Mouse (Mus musculus): ENCODE results near the gene Gcn1l1. TPM values are rescaled to one million over a fixed set of nuclear protein-coding genes. Genes with fewer than 3 reads are reported as not detected.
A peak's percentile ranks its signal among the peaks of the same experiment; 100 is the strongest.

Gcn1l1 gene
- polyA plus RNA-seq, 1 experiment = 42.2 TPM

DNA sequence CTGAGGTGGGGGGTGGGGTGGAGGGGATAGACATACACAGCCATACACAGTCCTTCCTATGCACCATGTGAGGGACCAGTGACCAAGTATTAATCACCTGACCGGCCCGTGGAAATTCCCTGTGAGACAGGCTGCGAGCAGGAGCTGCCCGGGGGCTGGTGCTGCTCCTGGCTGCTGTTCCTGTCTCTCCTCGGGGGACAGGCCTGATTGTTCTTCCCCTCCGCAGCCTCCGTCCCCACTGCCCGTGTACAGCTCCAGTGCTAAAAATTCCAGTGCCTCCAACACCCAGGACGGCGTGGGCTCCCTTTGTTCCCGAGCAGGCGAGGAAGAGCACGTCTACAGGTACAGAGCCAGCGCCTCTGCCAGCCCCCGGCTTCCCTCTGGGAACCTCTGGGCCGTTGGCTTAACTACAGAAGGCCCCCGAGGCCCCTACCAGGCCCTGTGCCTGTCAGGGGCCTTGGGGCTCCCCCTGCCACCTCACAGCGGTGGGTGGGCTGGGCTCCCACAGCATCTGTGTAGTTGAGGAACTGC, 20.3 kb upstream of the Gcn1l1 start:
- no peak for DNase-seq
- peaks cover 24% of the 10 kb centered on the region for H3K4me1 ChIP-seq (ENCODE audit: control insufficient read depth, insufficient read depth, low read length)
- H3K27ac ChIP-seq (ENCODE audit: insufficient read depth, low read depth, low read length) = peak overlapping the region; percentile 81
- no peak overlapping the region for H3K4me3 ChIP-seq (ENCODE audit: insufficient read depth, low read depth, low read length)
- TF ChIP-seq CTCF (conservative IDR thresholded peaks at IDR 0.05; ENCODE audit: insufficient read depth, insufficient read length, low read depth, low read length) (no peak), POLR2A (IDR thresholded peaks at IDR 0.05; ENCODE audit: low read depth, low read length) (no peak)
- 49% methylated on average over 18 of the region's 18 CpGs for WGBS
- H3K36me3 ChIP-seq (ENCODE audit: control insufficient read depth, insufficient read depth, low read length) = peaks cover 12% of the 10 kb centered on the region; the same call in 1 of the 2 replicates
- no peaks in the 10 kb centered on the region for H3K27me3 ChIP-seq (replicated peaks; ENCODE audit: control insufficient read depth, insufficient read depth, low read length)

GRCm38 (mm10) chr5:115545636-115546035, 19.4 kb upstream of the Gcn1l1 start:
- 88% methylated on average over 14 of the region's 14 CpGs for WGBS
- no peak overlapping the region for H3K4me3 ChIP-seq (ENCODE audit: insufficient read depth, low read depth, low read length)
- no peak for DNase-seq
- H3K27ac ChIP-seq (ENCODE audit: insufficient read depth, low read depth, low read length) = no peak overlapping the region
- TF ChIP-seq POLR2A (IDR thresholded peaks at IDR 0.05; ENCODE audit: low read depth, low read length) (no peak), CTCF (conservative IDR thresholded peaks at IDR 0.05; ENCODE audit: insufficient read depth, insufficient read length, low read depth, low read length) (no peak)
- peaks cover 12% of the 10 kb centered on the region; the same call in 1 of the 2 replicates for H3K36me3 ChIP-seq (ENCODE audit: control insufficient read depth, insufficient read depth, low read length)
- H3K4me1 ChIP-seq (ENCODE audit: control insufficient read depth, insufficient read depth, low read length) = peaks cover 24% of the 10 kb centered on the region
- no peaks in the 10 kb centered on the region for H3K27me3 ChIP-seq (replicated peaks; ENCODE audit: control insufficient read depth, insufficient read depth, low read length)

DNA sequence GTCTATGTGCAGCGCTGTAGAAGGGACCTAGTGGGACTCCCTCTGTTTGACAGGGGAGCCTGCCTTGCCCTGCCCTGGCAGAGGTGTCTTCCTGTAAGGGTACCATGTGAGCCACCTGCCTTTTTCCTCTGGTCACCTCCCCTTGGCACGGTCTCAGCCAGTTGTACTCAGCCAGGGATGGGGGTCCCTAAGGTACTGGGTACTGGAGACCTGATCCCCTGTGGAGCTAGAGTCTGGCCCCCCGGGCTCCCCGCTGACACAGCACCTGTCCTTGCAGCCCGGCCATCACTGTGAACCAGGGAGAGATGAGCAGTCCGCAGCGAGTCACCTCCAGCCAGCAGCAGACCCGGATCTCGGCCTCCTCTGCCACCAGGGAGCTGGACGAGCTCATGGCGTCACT, 18.5 kb upstream of the Gcn1l1 start:
- no peak overlapping the region for H3K27ac ChIP-seq (ENCODE audit: insufficient read depth, low read depth, low read length)

GRCm38 (mm10) chr5:115547014-115547413, 18.0 kb upstream of the Gcn1l1 start:
- WGBS = 78% methylated on average over 6 of the region's 6 CpGs
- Histone ChIP-seq H3K27me3 (replicated peaks; ENCODE audit: control insufficient read depth, insufficient read depth, low read length) (no peaks in the 10 kb centered on the region), H3K36me3 (ENCODE audit: control insufficient read depth, insufficient read depth, low read length) (peaks cover 12% of the 10 kb centered on the region; the same call in 1 of the 2 replicates), H3K4me3 (ENCODE audit: insufficient read depth, low read depth, low read length) (no peak overlapping the region), H3K4me1 (ENCODE audit: control insufficient read depth, insufficient read depth, low read length) (peaks cover 23% of the 10 kb centered on the region), H3K27ac (ENCODE audit: insufficient read depth, low read depth, low read length) (no peak overlapping the region)
- no peak for DNase-seq
- TF ChIP-seq CTCF (conservative IDR thresholded peaks at IDR 0.05; ENCODE audit: insufficient read depth, insufficient read length, low read depth, low read length) (no peak), POLR2A (IDR thresholded peaks at IDR 0.05; ENCODE audit: low read depth, low read length) (no peak)

More for the DNA sequence above, 18.5 kb upstream of the Gcn1l1 start:
- TF ChIP-seq POLR2A (IDR thresholded peaks at IDR 0.05; ENCODE audit: low read depth, low read length) = no peak
- peaks cover 12% of the 10 kb centered on the region; the same call in 1 of the 2 replicates for H3K36me3 ChIP-seq (ENCODE audit: control insufficient read depth, insufficient read depth, low read length)
- no peaks in the 10 kb centered on the region for H3K27me3 ChIP-seq (replicated peaks; ENCODE audit: control insufficient read depth, insufficient read depth, low read length)
- 88% methylated on average over 11 of the region's 11 CpGs for WGBS
- peaks cover 24% of the 10 kb centered on the region for H3K4me1 ChIP-seq (ENCODE audit: control insufficient read depth, insufficient read depth, low read length)
- DNase-seq = no peak
- no peak overlapping the region for H3K4me3 ChIP-seq (ENCODE audit: insufficient read depth, low read depth, low read length)

DNA sequence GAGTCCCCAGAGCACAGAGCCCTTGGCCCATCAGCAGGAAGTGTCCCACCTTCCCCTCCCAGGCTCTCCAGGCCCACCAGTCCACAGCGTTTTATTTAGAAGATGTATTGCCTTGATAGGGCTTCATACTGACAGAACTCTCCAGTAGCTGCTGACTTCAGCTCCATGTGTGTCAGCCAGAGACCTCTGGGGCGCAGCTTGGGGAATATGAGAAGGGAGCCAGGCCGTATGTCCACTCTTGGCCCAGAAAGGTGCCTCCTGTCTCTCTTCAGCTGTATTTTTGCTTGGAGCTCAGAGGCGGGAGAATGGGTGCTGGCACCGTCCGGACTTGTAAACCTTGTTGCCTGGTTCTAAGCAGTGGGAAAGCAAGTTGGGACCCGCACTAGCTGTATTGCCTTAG, 17.6 kb upstream of the Gcn1l1 start:
- WGBS = 81% methylated on average over 7 of the region's 7 CpGs
- TF ChIP-seq CTCF (conservative IDR thresholded peaks at IDR 0.05; ENCODE audit: insufficient read depth, insufficient read length, low read depth, low read length) (no peak), POLR2A (IDR thresholded peaks at IDR 0.05; ENCODE audit: low read depth, low read length) (no peak)
- Histone ChIP-seq H3K36me3 (ENCODE audit: control insufficient read depth, insufficient read depth, low read length) (peaks cover 12% of the 10 kb centered on the region; the same call in 1 of the 2 replicates), H3K27ac (ENCODE audit: insufficient read depth, low read depth, low read length) (no peak overlapping the region), H3K27me3 (replicated peaks; ENCODE audit: control insufficient read depth, insufficient read depth, low read length) (no peaks in the 10 kb centered on the region), H3K4me1 (ENCODE audit: control insufficient read depth, insufficient read depth, low read length) (peaks cover 19% of the 10 kb centered on the region), H3K4me3 (ENCODE audit: insufficient read depth, low read depth, low read length) (no peak overlapping the region)
- DNase-seq = no peak

- Histone ChIP-seq H3K27me3 (replicated peaks; ENCODE audit: control insufficient read depth, insufficient read depth, low read length) (no peaks in the 10 kb centered on the region), H3K4me3 (ENCODE audit: insufficient read depth, low read depth, low read length) (no peak overlapping the region), H3K36me3 (ENCODE audit: control insufficient read depth, insufficient read depth, low read length) (peaks cover 14% of the 10 kb centered on the region; the same call in 1 of the 2 replicates), H3K4me1 (ENCODE audit: control insufficient read depth, insufficient read depth, low read length) (peaks cover 8% of the 10 kb centered on the region; the same call in 1 of the 2 replicates), H3K27ac (ENCODE audit: insufficient read depth, low read depth, low read length) (no peak overlapping the region)
- no peak for TF ChIP-seq POLR2A (IDR thresholded peaks at IDR 0.05; ENCODE audit: low read depth, low read length)
- TF ChIP-seq CTCF (conservative IDR thresholded peaks at IDR 0.05; ENCODE audit: insufficient read depth, insufficient read length, low read depth, low read length) = no peak
- 91% methylated on average over 18 of the region's 18 CpGs for WGBS
- no peak for DNase-seq
These were observed 16.4 kb upstream of the Gcn1l1 start for GRCm38 (mm10) chr5:115548501-115549285.

GRCm38 (mm10) chr5:115550482-115551005, 14.5 kb upstream of the Gcn1l1 start:
- no peak overlapping the region for H3K4me3 ChIP-seq (ENCODE audit: insufficient read depth, low read depth, low read length)
- TF ChIP-seq CTCF (conservative IDR thresholded peaks at IDR 0.05; ENCODE audit: insufficient read depth, insufficient read length, low read depth, low read length) = no peak
- TF ChIP-seq POLR2A (IDR thresholded peaks at IDR 0.05; ENCODE audit: low read depth, low read length) = no peak
- H3K27me3 ChIP-seq (replicated peaks; ENCODE audit: control insufficient read depth, insufficient read depth, low read length) = no peaks in the 10 kb centered on the region
- H3K4me1 ChIP-seq (ENCODE audit: control insufficient read depth, insufficient read depth, low read length) = no peaks in the 10 kb centered on the region
- DNase-seq = no peak
- 77% methylated on average over 11 of the region's 11 CpGs for WGBS
- H3K27ac ChIP-seq (ENCODE audit: insufficient read depth, low read depth, low read length) = no peak overlapping the region
- H3K36me3 ChIP-seq (ENCODE audit: control insufficient read depth, insufficient read depth, low read length) = peaks cover 6% of the 10 kb centered on the region; the same call in 1 of the 2 replicates
